Mouse (Mus musculus) stomach, embryonic 14.5 days (tissue): ENCODE measurements around the gene Oxsr1. TPM values are rescaled to one million over a fixed set of nuclear protein-coding genes. Genes with fewer than 3 reads are reported as not detected.

Experiments used
- ATAC-seq: fragments of 200-750 bp; cut with Nextera tagmentation; 2 replicates; pipeline ENCODE4 v1.8.0; 2017; ENCODE audit warnings: low read depth, moderate TSS enrichment; ENCODE audit not compliant: insufficient number of reproducible peaks, insufficient read depth, low FRiP score
- H3K27ac ChIP-seq: fragments of 300-500 bp; sonication (generic); 2 replicates; pipeline ENCODE4 v1.5.1; 2014; ENCODE audit warnings: mild to moderate bottlenecking, low read length, moderate library complexity, mixed read lengths
- H3K27me3 ChIP-seq: fragments of 300-500 bp; sonication (generic); 2 replicates; pipeline ENCODE4 v1.6.1; 2014; ENCODE audit warnings: low read length, control low read depth, mixed read lengths; ENCODE audit not compliant: control insufficient read depth, insufficient read depth
- H3K36me3 ChIP-seq: fragments of 300-500 bp; sonication (generic); 2 replicates; pipeline ENCODE4 v1.6.1; 2014; ENCODE audit warnings: mild to moderate bottlenecking, control low read depth, low read length, moderate library complexity, mixed read lengths; ENCODE audit not compliant: control insufficient read depth, insufficient read depth
- H3K4me1 ChIP-seq: fragments of 300-500 bp; sonication (generic); 2 replicates; pipeline ENCODE4 v1.6.1; 2014; ENCODE audit warnings: low read length, control low read depth, mixed read lengths; ENCODE audit not compliant: control insufficient read depth, insufficient read depth
- H3K4me2 ChIP-seq: fragments of 300-500 bp; sonication (generic); replicated peaks from 2 replicates; pipeline ENCODE4 v1.6.1; 2014; ENCODE audit warnings: low read depth, low read length, control low read depth
- H3K4me3 ChIP-seq: fragments of 300-500 bp; sonication (generic); 2 replicates; pipeline ENCODE4 v1.5.1; 2014; ENCODE audit warnings: low read depth, low read length, control low read depth
- H3K9ac ChIP-seq: fragments of 300-500 bp; sonication (generic); replicated peaks from 2 replicates; pipeline ENCODE4 v1.6.1; 2014; ENCODE audit warnings: low read depth, mild to moderate bottlenecking, control low read depth, low read length, moderate library complexity, mixed read lengths
- H3K9me3 ChIP-seq: fragments of 300-500 bp; sonication (generic); 2 replicates; pipeline ENCODE4 v1.6.1; 2016; ENCODE audit warnings: low read depth, low read length, control low read depth; ENCODE audit not compliant: control insufficient read depth
- WGBS: fragments of 180-500 bp; shearing (Covaris S2); extraction: QIAGEN DNeasy Blood & Tissue Kit; methylation state at CpG from one replicate; pipeline ENCODE4 v1.1.7; 2014; 5-methylcytosine and 5-hydroxymethylcytosine counted together
- polyA plus RNA-seq: library from polyadenylated mRNA; unstranded; fragments of >200 nt; fragmentation: Nextera tagmentation; extraction: Ambion mirVana; gene quantifications from 2 replicates; pipeline ENCODE4 v1.2.1, GENCODE M21; 2014

The Oxsr1 gene
- polyA plus RNA-seq, 1 experiment from 2014 or later, result 16.6 TPM

- H3K9me3 ChIP-seq, result no peaks in the 10 kb centered on the region
- H3K4me1 ChIP-seq, result no peaks in the 10 kb centered on the region
- H3K4me2 ChIP-seq, result no peak overlapping the region
- no peak overlapping the region for H3K9ac ChIP-seq
- H3K4me3 ChIP-seq, result no peak overlapping the region
- peaks cover 24% of the 10 kb centered on the region for H3K36me3 ChIP-seq
- WGBS, result 95% methylated on average over 2 of the region's 2 CpGs
- H3K27ac ChIP-seq, result no peak overlapping the region
- ATAC-seq, result no peak
- no peaks in the 10 kb centered on the region for H3K27me3 ChIP-seq
Observed at GRCm38 (mm10) chr9:119258785-119259184, 63.4 kb downstream of the Oxsr1 start.

GRCm38 (mm10) chr9:119258128-119258527, 64.1 kb downstream of the Oxsr1 start:
- 76% methylated on average over 5 of the region's 5 CpGs for WGBS
- Histone ChIP-seq H3K4me2 (no peak overlapping the region), H3K4me3 (no peak overlapping the region), H3K36me3 (peaks cover 23% of the 10 kb centered on the region), H3K4me1 (no peaks in the 10 kb centered on the region), H3K27me3 (no peaks in the 10 kb centered on the region), H3K9me3 (no peaks in the 10 kb centered on the region), H3K27ac (no peak overlapping the region), H3K9ac (no peak overlapping the region)
- ATAC-seq, result no peak

- H3K27me3 ChIP-seq, result no peaks in the 10 kb centered on the region
- no peak overlapping the region for H3K9ac ChIP-seq
- H3K4me2 ChIP-seq, result no peak overlapping the region
- ATAC-seq, result no peak
- no peak overlapping the region for H3K27ac ChIP-seq
- no peaks in the 10 kb centered on the region for H3K4me1 ChIP-seq
- H3K4me3 ChIP-seq, result no peak overlapping the region
- WGBS, result 98% methylated on average over 12 of the region's 12 CpGs
- H3K9me3 ChIP-seq, result no peaks in the 10 kb centered on the region
- peaks cover 19% of the 10 kb centered on the region for H3K36me3 ChIP-seq
Observed at GRCm38 (mm10) chr9:119256161-119256560, 66.1 kb downstream of the Oxsr1 start.

- Histone ChIP-seq H3K9ac (no peak overlapping the region), H3K9me3 (no peaks in the 10 kb centered on the region), H3K36me3 (peaks cover 20% of the 10 kb centered on the region), H3K27me3 (no peaks in the 10 kb centered on the region), H3K4me1 (no peaks in the 10 kb centered on the region), H3K27ac (no peak overlapping the region), H3K4me2 (no peak overlapping the region), H3K4me3 (no peak overlapping the region)
- ATAC-seq, result no peak
- WGBS, result 89% methylated on average over 1 of the region's 1 CpGs
Observed at GRCm38 (mm10) chr9:119255096-119255495, 67.1 kb downstream of the Oxsr1 start.

GRCm38 (mm10) chr9:119254187-119254586, 68.0 kb downstream of the Oxsr1 start:
- H3K9ac ChIP-seq, result no peak overlapping the region
- peaks cover 23% of the 10 kb centered on the region for H3K36me3 ChIP-seq
- H3K9me3 ChIP-seq, result no peaks in the 10 kb centered on the region
- no peak overlapping the region for H3K27ac ChIP-seq
- no peaks in the 10 kb centered on the region for H3K4me1 ChIP-seq
- H3K4me2 ChIP-seq, result no peak overlapping the region
- no peaks in the 10 kb centered on the region for H3K27me3 ChIP-seq
- ATAC-seq, result no peak
- H3K4me3 ChIP-seq, result no peak overlapping the region
- WGBS, result 88% methylated on average over 2 of the region's 2 CpGs

GRCm38 (mm10) chr9:119247996-119248395, 74.2 kb downstream of the Oxsr1 start:
- H3K27me3 ChIP-seq, result no peaks in the 10 kb centered on the region
- H3K4me3 ChIP-seq, result no peak overlapping the region
- no peaks in the 10 kb centered on the region for H3K9me3 ChIP-seq
- H3K27ac ChIP-seq, result no peak overlapping the region
- no peak overlapping the region for H3K4me2 ChIP-seq
- no peak for ATAC-seq
- peaks cover 6% of the 10 kb centered on the region; the same call in 1 of the 2 replicates for H3K36me3 ChIP-seq
- H3K4me1 ChIP-seq, result no peaks in the 10 kb centered on the region
- 86% methylated on average over 5 of the region's 5 CpGs for WGBS
- no peak overlapping the region for H3K9ac ChIP-seq

GRCm38 (mm10) chr9:119246826-119247225, 75.4 kb downstream of the Oxsr1 start:
- peaks cover 11% of the 10 kb centered on the region; the same call in 1 of the 2 replicates for H3K36me3 ChIP-seq
- ATAC-seq, result no peak
- no peak overlapping the region for H3K4me3 ChIP-seq
- WGBS, result 93% methylated on average over 5 of the region's 5 CpGs
- H3K4me1 ChIP-seq, result no peaks in the 10 kb centered on the region
- no peak overlapping the region for H3K4me2 ChIP-seq
- H3K27ac ChIP-seq, result no peak overlapping the region
- no peak overlapping the region for H3K9ac ChIP-seq
- no peaks in the 10 kb centered on the region for H3K27me3 ChIP-seq
- no peaks in the 10 kb centered on the region for H3K9me3 ChIP-seq

GRCm38 (mm10) chr9:119243981-119244380, 78.2 kb downstream of the Oxsr1 start:
- no peaks in the 10 kb centered on the region for H3K27me3 ChIP-seq
- no peaks in the 10 kb centered on the region for H3K4me1 ChIP-seq
- peaks cover 15% of the 10 kb centered on the region; the same call in 1 of the 2 replicates for H3K36me3 ChIP-seq
- WGBS, result 83% methylated on average over 3 of the region's 3 CpGs
- no peak for ATAC-seq
- no peaks in the 10 kb centered on the region for H3K9me3 ChIP-seq
- H3K9ac ChIP-seq, result no peak overlapping the region
- no peak overlapping the region for H3K4me3 ChIP-seq
- H3K27ac ChIP-seq, result no peak overlapping the region
- no peak overlapping the region for H3K4me2 ChIP-seq

GRCm38 (mm10) chr9:119241169-119241865, 80.9 kb downstream of the Oxsr1 start:
- Histone ChIP-seq H3K9me3 (no peaks in the 10 kb centered on the region), H3K9ac (no peak overlapping the region), H3K27ac (no peak overlapping the region), H3K4me1 (no peaks in the 10 kb centered on the region), H3K27me3 (no peaks in the 10 kb centered on the region), H3K36me3 (peaks cover 19% of the 10 kb centered on the region; the same call in 1 of the 2 replicates), H3K4me3 (no peak overlapping the region), H3K4me2 (no peak overlapping the region)
- no peak for ATAC-seq
- WGBS, result 75% methylated on average over 11 of the region's 11 CpGs
